Mouse (Mus musculus) thymus, adult 2 months (tissue): ENCODE results near the gene Btbd16. TPM values are rescaled to one million over a fixed set of nuclear protein-coding genes. Genes with fewer than 3 reads are reported as not detected.

Experiments
- DNase-seq: peaks from one replicate; pipeline ENCODE4 v3.0.0; 2021
- H3K27ac ChIP-seq: fragments of 200-500 bp; 2 replicates; pipeline ENCODE4 v1.5.1; 2012; ENCODE audit warnings: low read length, control low read depth; ENCODE audit not compliant: control insufficient read depth, insufficient read depth
- H3K27me3 ChIP-seq: fragments of 200-500 bp; 2 replicates; pipeline ENCODE4 v1.6.1; 2012; ENCODE audit warnings: mild to moderate bottlenecking, low read length, moderate library complexity, mixed read lengths; ENCODE audit not compliant: control insufficient read depth, insufficient read depth
- H3K36me3 ChIP-seq: fragments of 200-500 bp; 2 replicates; pipeline ENCODE4 v1.6.1; 2012; ENCODE audit warnings: mild to moderate bottlenecking, low read length, moderate library complexity; ENCODE audit not compliant: control insufficient read depth, insufficient read depth
- H3K4me1 ChIP-seq: fragments of 200-500 bp; replicated peaks from 2 replicates; pipeline ENCODE4 v1.6.1; 2012; ENCODE audit warnings: low read length; ENCODE audit not compliant: control insufficient read depth, insufficient read depth
- H3K4me3 ChIP-seq: fragments of 200-500 bp; 2 replicates; pipeline ENCODE4 v1.5.1; 2012; ENCODE audit warnings: mild to moderate bottlenecking, low read length, control low read depth, moderate library complexity; ENCODE audit not compliant: control insufficient read depth, insufficient read depth
- CTCF ChIP-seq: fragments of 200-500 bp; IDR thresholded peaks from 2 replicates; pipeline ENCODE4 v1.5.1; 2012; ENCODE audit warnings: mild to moderate bottlenecking, control low read depth, low read length, moderate library complexity, borderline replicate concordance; ENCODE audit not compliant: control insufficient read depth, poor library complexity, insufficient read depth; ENCODE audit errors: extremely low read depth
- POLR2A ChIP-seq: fragments of 200-500 bp; IDR thresholded peaks from 2 replicates; pipeline ENCODE4 v1.6.1; 2012; ENCODE audit warnings: mild to moderate bottlenecking, low read length, control low read depth, moderate library complexity; ENCODE audit not compliant: control insufficient read depth, poor library complexity, insufficient read depth; ENCODE audit errors: extremely low read depth
- WGBS: fragments of 180-500 bp; shearing (Covaris S2); methylation state at CpG from one replicate; pipeline ENCODE4 v1.1.7; 2018; 5-methylcytosine and 5-hydroxymethylcytosine counted together
- polyA plus RNA-seq: library from polyadenylated mRNA; depleted of rRNA; stranded (reverse); fragments of >200 nt; gene quantifications from 2 replicates; pipeline ENCODE4 v1.2.3, GENCODE M21; 2012; rRNA removed

The Btbd16 gene
- polyA plus RNA-seq, 1 experiment: 0.13 TPM

- 84% methylated on average over 7 of the region's 7 CpGs for WGBS
- Histone ChIP-seq H3K4me3 (no peak overlapping the region), H3K27me3 (no peaks in the 10 kb centered on the region), H3K27ac (no peak overlapping the region), H3K4me1 (0 out of 2 replicates have a peak, but pooled peaks cover 3% of the 10 kb centered on the region), H3K36me3 (no peaks in the 10 kb centered on the region)
- TF ChIP-seq POLR2A (no peak), CTCF (no peak)
- DNase-seq: no peak
These were observed 90.8 kb downstream of the Btbd16 start for GRCm38 (mm10) chr7:130864711-130865110.

- peak; percentile 72; the same call in 1 of the 2 replicates for TF ChIP-seq CTCF
- TF ChIP-seq POLR2A: peak; percentile 41; the same call in 1 of the 2 replicates
These were observed 92.0 kb downstream of the Btbd16 start, which contains the start of gene Plekha1 for GRCm38 (mm10) chr7:130865613-130866591. Gene Plekha1, plus strand, starts transcription at chr7:130865756.

GRCm38 (mm10) chr7:130866640-130867039 is 92.8 kb downstream of the Btbd16 start:
- Histone ChIP-seq H3K4me3 (peak overlapping the region; percentile 52), H3K27me3 (no peaks in the 10 kb centered on the region), H3K36me3 (no peaks in the 10 kb centered on the region), H3K4me1 (0 out of 2 replicates have a peak, but pooled peaks cover 3% of the 10 kb centered on the region), H3K27ac (no peak overlapping the region)
- 31% methylated on average over 13 of the region's 13 CpGs for WGBS
- TF ChIP-seq POLR2A (no peak), CTCF (no peak)
- DNase-seq: no peak

More at GRCm38 (mm10) chr7:130865613-130866591, 92.0 kb downstream of the Btbd16 start, which contains the start of gene Plekha1:
- H3K27ac ChIP-seq: no peak within 1 kb of the TSS
- under 1% methylated on average over 113 of the region's 114 CpGs for WGBS
- no peaks in the 10 kb centered on the region for H3K27me3 ChIP-seq
- DNase-seq: peak; percentile 96
- H3K36me3 ChIP-seq: no peaks in the 10 kb centered on the region
- 0 out of 2 replicates have a peak, but pooled peaks cover 3% of the 10 kb centered on the region for H3K4me1 ChIP-seq
- H3K4me3 ChIP-seq: peak within 1 kb of the TSS; percentile 52

- 0 out of 2 replicates have a peak, but pooled peaks cover 3% of the 10 kb centered on the region for H3K4me1 ChIP-seq
- WGBS: 80% methylated on average over 3 of the region's 3 CpGs
- H3K27ac ChIP-seq: no peak overlapping the region
- no peak overlapping the region for H3K4me3 ChIP-seq
- no peaks in the 10 kb centered on the region for H3K27me3 ChIP-seq
- no peak for DNase-seq
- H3K36me3 ChIP-seq: no peaks in the 10 kb centered on the region
- TF ChIP-seq POLR2A (no peak), CTCF (no peak)
These were observed 93.4 kb downstream of the Btbd16 start for GRCm38 (mm10) chr7:130867256-130867655.

Other genes starting within 250 kb of the Btbd16 start
- gene Nsmce4a, start 201.0 kb upstream of the Btbd16 start, polyA plus RNA-seq: 72.1 and 110 TPM in 2 replicates
- gene Tacc2, start 196.6 kb upstream of the Btbd16 start, polyA plus RNA-seq: 31.9 and 41.1 TPM in 2 replicates
- gene Plekha1, start 91.7 kb downstream of the Btbd16 start, polyA plus RNA-seq: 23.1 and 23.7 TPM in 2 replicates
- gene Htra1, start 162.0 kb downstream of the Btbd16 start, polyA plus RNA-seq: 35.8 TPM in 2 replicates